Mouse (Mus musculus) ZHBTc4 (cell line): Measurements from ENCODE around the gene Olfr1167.
"Not testable (repeated sequence)": the region's sequence is repeated elsewhere in the genome, so short reads cannot be mapped to it uniquely, and the experiment has no call there.

Source experiments
- DNase-seq: peaks from one replicate; pipeline ENCODE4 v3.0.0-alpha.2; 2011; ENCODE audit warnings: low read depth, low spot score

Olfr1167 gene

DNA sequence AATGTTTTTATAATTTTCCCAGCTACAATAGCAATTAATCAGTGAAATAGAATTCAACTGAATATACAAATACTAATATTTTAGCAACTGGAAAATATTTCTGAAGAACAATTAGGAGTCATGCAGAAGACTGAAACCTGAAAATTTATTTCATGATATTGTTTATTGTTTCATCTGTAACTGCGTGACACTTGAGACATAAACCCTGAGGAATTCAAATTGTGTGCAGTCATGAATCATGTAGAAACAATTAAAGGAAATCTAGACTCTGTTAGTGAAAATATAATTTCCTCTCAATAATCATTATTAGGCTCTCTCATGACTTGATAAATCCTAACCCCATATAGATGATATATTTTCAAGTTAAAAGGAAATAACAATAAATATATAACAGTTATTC is at the start of gene Olfr1167:
Gene Olfr1167, minus strand, starts transcription at position 101 of the 400 bp plus-strand sequence.
- not testable (repeated sequence) for DNase-seq

DNA sequence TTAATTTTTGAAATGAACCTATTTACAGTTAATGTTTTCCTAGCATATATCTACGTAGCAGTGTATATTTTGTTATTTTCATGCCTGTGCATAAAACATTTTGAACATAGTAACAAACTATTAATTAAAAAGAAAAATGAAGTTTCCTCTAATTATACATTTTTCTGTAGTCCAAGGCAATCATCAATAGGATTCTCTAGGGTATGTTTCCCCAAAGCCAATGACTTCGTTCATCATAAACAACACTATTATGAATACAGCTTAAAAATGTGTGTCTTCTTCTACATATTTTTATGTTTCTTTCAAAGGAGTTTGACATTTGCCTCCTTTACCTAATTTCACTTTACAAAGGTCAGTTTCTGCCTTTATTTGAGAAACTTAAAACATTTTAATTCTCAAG is 26.6 kb upstream of the Olfr1167 start, which contains the start of gene Olfr1168:
Gene Olfr1168, plus strand, starts transcription at position 301 of the 400 bp plus-strand sequence.
- DNase-seq: no peak

DNA sequence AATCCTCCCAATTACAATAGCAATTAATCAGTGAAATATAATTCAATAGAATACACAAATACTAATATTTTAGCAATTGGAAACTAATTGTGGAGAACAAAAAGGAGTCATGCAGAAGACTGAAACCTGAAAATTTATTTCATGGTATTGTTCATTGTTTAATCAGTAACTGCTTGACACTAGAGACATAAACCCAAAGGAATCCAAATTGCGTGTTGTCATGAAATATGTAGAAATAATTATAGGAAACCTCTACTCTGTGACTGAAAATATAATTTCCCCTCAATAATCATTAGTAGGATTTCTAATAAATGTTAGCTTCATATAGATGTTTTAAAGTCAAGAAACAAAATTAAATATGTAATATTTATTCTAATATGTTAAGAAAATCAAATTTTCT is 26.8 kb downstream of the Olfr1167 start, which contains the start of gene Olfr1166:
Gene Olfr1166, minus strand, starts transcription at position 101 of the 400 bp plus-strand sequence.
- no peak for DNase-seq
